Comparison of ENCODE assay signal across 26 mouse cellular contexts in genomic region chr3:91958571-91958970, GRCm38 (mm10). TPM values are rescaled to one million over a fixed set of nuclear protein-coding genes. Genes with fewer than 3 reads are reported as not detected.
DNase-seq lines count a peak whose midpoint lies in the region; TF ChIP-seq lines count a peak whose summit lies in the region.
"Had no signal": no experiment of that assay in that cellular context is flagged by ENCODE, and none has a peak within 500 bp of the region (broad histone marks: within the 10 kb centered on the region; RNA-seq: fewer than 3 reads in every experiment).

No protein-coding gene starts in this region.

- H3K4me3 ChIP-seq in ES-Bruce4 (ENCODE audit: low read depth, low read length), result no peak overlapping the region
- no peak overlapping the region for H3K4me3 ChIP-seq in ES-E14 (ENCODE audit: insufficient read depth in 1 of 2, low read depth in 1 of 2, low read length in 2 of 2, poor library complexity in 1 of 2, severe bottlenecking in 1 of 2)
- H3K4me3 ChIP-seq: embryonic facial prominence, embryonic 10.5 days; embryonic facial prominence, embryonic 12.5 days; forebrain, embryonic 13.5 days; forebrain, embryonic 15.5 days had no signal

- no peak for TF ChIP-seq POLR2A in ES-Bruce4 (IDR thresholded peaks at IDR 0.05; ENCODE audit: insufficient read depth, low read length)

- H3K9me3 ChIP-seq in ES-Bruce4 (replicated peaks; ENCODE audit: control insufficient read depth, insufficient read depth, low read length, poor library complexity, severe bottlenecking) (peaks cover 11% of the 10 kb centered on the region), ES-E14 (ENCODE audit: control insufficient read depth, insufficient read depth, low read depth, low read length) (0 out of 2 replicates have a peak, but pooled peaks cover 5% of the 10 kb centered on the region)
- H3K9me3 ChIP-seq: embryonic facial prominence, embryonic 12.5 days; forebrain, embryonic 13.5 days; forebrain, embryonic 15.5 days had no signal

- TF ChIP-seq CTCF in ES-Bruce4 (IDR thresholded peaks at IDR 0.05; ENCODE audit: low read depth, low read length), result no peak

- no peaks in the 10 kb centered on the region for H3K4me1 ChIP-seq in ES-Bruce4 (ENCODE audit: control insufficient read depth, insufficient read depth, low read length)
- no peaks in the 10 kb centered on the region; a peak in 1 of 4 replicates for H3K4me1 ChIP-seq in ES-E14 (ENCODE audit: control insufficient read depth in 2 of 2, insufficient read depth in 2 of 2, low read length in 2 of 2, poor library complexity in 1 of 2)
- H3K4me1 ChIP-seq: embryonic facial prominence, embryonic 10.5 days; embryonic facial prominence, embryonic 12.5 days; forebrain, embryonic 13.5 days; forebrain, embryonic 15.5 days had no signal

- TF ChIP-seq EP300 in ES-Bruce4 (IDR thresholded peaks at IDR 0.05; ENCODE audit: insufficient read depth, low read depth, low read length), result no peak

- in situ Hi-C loops in ES-E14 (cut with MboI; ENCODE audit: low sequenced_read_pairs in 2 of 2, unreplicated experiment in 2 of 2), result no loop called here

- H3K27ac ChIP-seq in ES-Bruce4 (ENCODE audit: insufficient read depth, low read length) (peak overlapping the region; percentile 19; the same call in 1 of the 2 replicates), ES-E14 (ENCODE audit: insufficient read depth, low read depth, low read length, poor library complexity, severe bottlenecking) (no peak overlapping the region)
- H3K27ac ChIP-seq: embryonic facial prominence, embryonic 10.5 days; embryonic facial prominence, embryonic 12.5 days; forebrain, embryonic 13.5 days; forebrain, embryonic 15.5 days had no signal

- no peaks in the 10 kb centered on the region for H3K36me3 ChIP-seq in ES-Bruce4 (ENCODE audit: control insufficient read depth, insufficient read depth, low read length, poor library complexity, severe bottlenecking)
- no peaks in the 10 kb centered on the region for H3K36me3 ChIP-seq in ES-E14 (ENCODE audit: control insufficient read depth, insufficient read depth, low read length, poor library complexity, severe bottlenecking)
- H3K36me3 ChIP-seq: embryonic facial prominence, embryonic 10.5 days; embryonic facial prominence, embryonic 12.5 days; forebrain, embryonic 15.5 days had no signal

- H3K27me3 ChIP-seq in ES-Bruce4 (ENCODE audit: control insufficient read depth, insufficient read depth, low read length, poor library complexity, severe bottlenecking), result no peaks in the 10 kb centered on the region
- H3K27me3 ChIP-seq: CH12.LX; embryonic facial prominence, embryonic 12.5 days; forebrain, embryonic 13.5 days; forebrain, embryonic 15.5 days had no signal

- peak; percentile 13 for DNase-seq in ES-E14 (ENCODE audit: low read depth, low spot score)
- DNase-seq in ZHBTc4 (ENCODE audit: low read depth, low spot score), result peak; percentile 60
- no peak for DNase-seq in cerebellum, adult 8-10 months
- no peak for DNase-seq in gastrocnemius, postnatal 10 days
- DNase-seq: adrenal gland, adult 2 months; adrenal gland, postnatal 10 days; adrenal gland, postnatal 25 days; B cell, adult 2 months; cerebellum, adult 11 months; cerebellum, adult 18-20 months; cerebellum, adult 9-10 months; cerebellum, postnatal 10 days; cerebellum, postnatal 25 days; forebrain, postnatal 0 days had no signal

- H3K9ac ChIP-seq in ES-Bruce4 (ENCODE audit: low read depth, poor library complexity, severe bottlenecking) (no peak overlapping the region), ES-E14 (ENCODE audit: insufficient read depth, low read depth, low read length, poor library complexity, severe bottlenecking) (no peak overlapping the region)
- H3K9ac ChIP-seq: embryonic facial prominence, embryonic 12.5 days; forebrain, embryonic 13.5 days; forebrain, embryonic 15.5 days; forebrain, postnatal 0 days had no signal

TF ChIP-seq in ES-E14, 5 proteins besides CTCF, POLR2A, EP300 and RAD21:
- TF ChIP-seq HCFC1 (IDR thresholded peaks at IDR 0.05; ENCODE audit: borderline replicate concordance, insufficient read depth, low read length) (no peak), ZNF384 (IDR thresholded peaks at IDR 0.05; ENCODE audit: low read depth, low read length) (no peak), ZC3H11A (IDR thresholded peaks at IDR 0.05; ENCODE audit: borderline replicate concordance, low read depth, low read length) (no peak), CHD2 (IDR thresholded peaks at IDR 0.05; ENCODE audit: low read depth, low read length) (no peak), MAFK (IDR thresholded peaks at IDR 0.05; ENCODE audit: insufficient read depth, low read depth, low read length) (no peak)

RNA-seq across cellular contexts. Expression of gene Pglyrp3, which starts 55.8 kb away (rescaled TPM):
- not detected in 2 replicates for polyA plus RNA-seq in ES-Bruce4 (2011; ENCODE audit: insufficient read depth, insufficient read length, low read depth, missing spikeins)
- total RNA-seq in ES-E14 (2012; rRNA removed), result not detected in 2 replicates
- total RNA-seq in gastrocnemius, postnatal 10 days (2021), result not detected
- total RNA-seq: adrenal gland, adult 2 months; adrenal gland, postnatal 10 days; adrenal gland, postnatal 25 days; adrenal gland, postnatal 4 days; CH12.LX; forebrain, postnatal 0 days; MEL had no signal
- polyA plus RNA-seq: adrenal gland, adult 2 months; brain, embryonic 14.5 days; CD4-positive, CD25-positive, alpha-beta regulatory T cell, adult 4 months; cortical plate, adult 2 months; embryonic facial prominence, embryonic 10.5 days; embryonic facial prominence, embryonic 12.5 days; forebrain, embryonic 11.5 days; forebrain, embryonic 13.5 days; forebrain, embryonic 15.5 days; forebrain, postnatal 0 days had no signal

Comparison
In these comparisons a context has a peak if more than half of its experiments do, and no peak if none do; other contexts are left out.
1. DNase-seq: peak in ES-E14 (single experiment) and ZHBTc4 (single experiment); none in cerebellum, adult 8-10 months (single experiment) and gastrocnemius, postnatal 10 days (single experiment).